Mouse (Mus musculus): ENCODE measurements at regions not wholly inside any gene's neighbourhood (a gene's known extent, or its start where the extent isn't known, plus 50 kb on each side); places are given as distances from the start of the nearest gene placed in this dataset.
A peak's percentile ranks its signal among the peaks of the same experiment; 100 is the strongest.
"Not testable (repeated sequence)": the region's sequence is repeated elsewhere in the genome, so short reads cannot be mapped to it uniquely, and the experiment has no call there.

DNA sequence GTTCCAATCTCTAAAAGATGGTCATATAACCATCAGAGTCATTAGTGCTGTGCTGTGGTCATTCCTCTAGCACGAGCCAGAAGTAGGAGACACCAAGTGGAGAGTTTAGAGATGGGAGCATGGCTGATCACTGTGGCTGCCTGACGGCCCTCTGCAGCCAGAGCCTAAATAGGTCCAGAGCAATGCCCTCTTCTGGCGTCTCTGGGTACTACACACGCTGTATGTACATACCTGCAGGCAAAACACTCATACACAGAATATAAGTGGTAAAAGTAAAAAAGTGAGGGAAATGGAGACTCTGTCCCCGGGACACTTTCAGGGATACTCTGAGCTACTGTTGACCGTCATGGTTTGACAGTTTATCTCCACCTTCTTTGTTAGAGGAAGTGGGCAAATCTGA is 91.4 kb downstream of the Gm21738 start:
- DNase-seq: no peak
- intact Hi-C loops (cut with DNase I; ENCODE audit: low total_unique reads): no loop called here

DNA sequence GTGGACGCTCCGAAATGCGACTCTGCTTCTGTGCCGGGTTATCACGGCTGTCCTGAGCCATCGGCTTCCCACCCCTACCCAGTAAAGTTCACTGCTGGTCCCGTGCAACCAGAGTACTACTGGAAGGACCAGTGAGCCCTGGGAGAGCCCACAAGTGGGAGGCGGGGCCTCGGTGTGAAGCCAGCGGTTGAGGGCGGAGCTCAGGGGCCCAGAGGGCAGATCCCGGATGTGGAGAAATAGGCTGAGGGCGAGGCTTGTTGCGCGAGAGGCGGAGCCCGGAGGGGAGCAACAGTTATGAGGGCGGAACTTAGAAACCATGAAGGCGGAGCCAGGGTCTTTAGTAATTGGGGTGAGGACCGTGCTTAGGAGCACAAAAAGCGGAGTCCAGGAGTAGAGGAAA is 107.1 kb downstream of the Gm21738 start:
- no peak for DNase-seq
- intact Hi-C loops (cut with DNase I; ENCODE audit: low total_unique reads): no loop called here

DNA sequence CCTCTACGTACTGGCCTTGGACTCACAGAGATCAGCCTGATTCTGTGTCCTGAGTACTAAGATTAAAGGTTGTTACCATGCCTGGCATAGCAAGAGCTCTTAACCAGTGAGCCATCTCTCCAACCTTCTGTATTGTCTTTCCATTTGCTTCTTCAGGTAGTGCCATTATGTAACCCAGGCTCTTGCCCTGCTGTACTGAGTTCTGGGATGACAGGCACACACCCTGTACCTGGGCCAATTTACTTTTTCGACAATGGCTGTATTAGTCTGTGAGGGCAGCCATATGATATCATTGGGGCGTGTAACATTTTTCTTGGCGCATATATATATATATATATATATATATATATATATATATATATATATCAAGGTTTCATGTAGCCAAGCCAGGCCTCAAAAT is 115.9 kb downstream of the Gm21738 start:
- intact Hi-C loops (cut with DNase I; ENCODE audit: low total_unique reads); DNase-seq: not testable (repeated sequence)

DNA sequence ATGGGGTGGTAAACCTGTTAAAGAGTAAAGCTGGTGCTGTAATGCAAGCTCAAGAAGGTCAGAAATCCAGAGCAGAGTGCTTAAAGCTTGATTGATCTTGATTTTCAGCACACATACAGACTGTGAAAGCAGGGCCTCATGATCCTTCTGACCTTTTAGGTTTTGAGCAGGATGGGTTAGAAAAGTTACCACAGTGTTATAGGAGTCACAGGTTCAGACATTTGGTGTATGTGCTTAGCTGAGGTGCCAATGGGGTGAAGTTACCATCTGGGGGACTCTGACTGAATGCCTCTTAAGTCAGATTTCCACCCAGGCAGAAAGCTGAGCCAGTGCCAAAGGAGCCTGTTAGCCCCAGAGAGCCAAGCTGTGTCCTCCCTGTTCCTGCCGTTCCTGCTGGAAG is 139.6 kb downstream of the Gm21738 start:
- intact Hi-C loops (cut with DNase I; ENCODE audit: low total_unique reads): no loop called here
- DNase-seq: no peak

DNA sequence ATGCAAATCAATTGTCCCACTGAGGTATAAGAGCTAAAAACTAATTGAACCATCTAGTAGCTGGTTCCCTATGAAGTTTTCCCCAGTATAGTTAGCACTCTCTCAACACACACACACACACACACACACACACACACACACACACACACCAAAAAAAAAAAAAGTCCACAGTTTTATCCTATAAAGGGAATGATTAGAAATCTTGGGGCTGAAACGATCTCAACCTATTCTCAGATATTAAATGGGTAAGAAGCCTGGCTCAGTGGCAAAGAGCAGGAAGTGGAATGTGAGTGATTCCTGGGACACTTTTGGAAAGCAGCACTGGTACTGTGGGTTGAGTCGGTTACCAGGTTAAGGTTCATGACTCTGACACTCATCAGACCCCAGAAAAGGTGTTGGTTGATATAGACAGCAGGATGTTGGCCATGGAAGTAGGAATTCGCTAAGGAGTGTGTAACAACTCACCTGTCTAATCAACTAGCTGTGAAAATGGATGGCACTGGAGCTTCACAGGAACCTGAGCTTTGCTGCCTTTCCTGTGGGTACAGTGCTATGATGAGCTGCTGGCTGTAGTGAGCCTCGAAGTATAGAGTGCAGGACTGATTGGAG is 140.8 kb downstream of the Gm21738 start:
- intact Hi-C loops (cut with DNase I; ENCODE audit: low total_unique reads): no loop called here
- DNase-seq: peak; percentile 54
